Mouse (Mus musculus) neural tube, embryonic 10.5 days (tissue): Measurements from ENCODE around the gene Ssxb9.
"Not testable (repeated sequence)": the region's sequence is repeated elsewhere in the genome, so short reads cannot be mapped to it uniquely, and the experiment has no call there.

Source experiments
- DNase-seq: peaks from one replicate; pipeline ENCODE4 v3.0.0-alpha.2; 2017; ENCODE audit warnings: low spot score; ENCODE audit errors: extremely low spot score

Gene Ssxb9

DNA sequence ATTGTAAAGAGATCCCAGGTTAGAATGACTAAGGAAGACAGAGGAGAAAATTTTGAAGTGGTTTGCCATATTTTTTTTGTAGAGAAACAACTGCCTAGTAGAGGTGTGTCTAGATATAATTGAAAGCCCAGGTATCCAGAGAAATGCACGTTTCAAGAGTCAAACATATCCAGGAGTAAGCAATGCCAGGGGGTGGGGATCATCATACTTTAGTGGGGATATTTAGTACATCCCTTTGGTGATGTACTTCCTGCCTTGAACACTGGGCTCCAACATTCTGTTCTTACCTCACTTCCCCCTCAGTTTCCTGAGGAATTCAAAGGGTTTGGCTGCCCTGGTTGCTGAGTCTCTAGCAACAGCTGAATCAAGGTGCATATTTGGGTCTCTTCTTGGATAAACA lies at the start of gene Ssxb9:
TSS of gene Ssxb9 (plus strand) at position 301 of the 400 bp plus-strand sequence.
- not testable (repeated sequence) for DNase-seq

DNA sequence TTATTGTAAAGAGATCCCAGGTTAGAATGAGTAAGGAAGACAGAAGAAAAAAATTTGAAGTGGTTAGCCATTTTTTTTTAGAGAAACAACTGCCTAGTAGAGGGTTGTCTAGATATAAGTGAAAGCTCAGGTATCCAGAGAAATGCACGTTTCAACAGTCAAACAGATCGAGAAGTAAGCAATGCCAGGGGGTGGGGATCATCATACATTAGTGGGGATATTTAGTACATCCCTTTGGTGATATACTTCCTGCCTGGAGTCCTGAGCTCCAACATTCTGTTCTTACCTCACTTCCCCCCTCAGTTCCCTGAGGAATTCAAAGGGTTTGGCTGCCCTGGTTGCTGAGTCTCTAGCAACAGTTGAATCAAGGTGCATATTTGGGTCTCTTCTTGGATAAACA lies 39.7 kb upstream of the Ssxb9 start, which contains the start of gene Ssxb10:
TSS of gene Ssxb10 (plus strand) at position 301 of the 400 bp plus-strand sequence.
- no peak for DNase-seq

DNA sequence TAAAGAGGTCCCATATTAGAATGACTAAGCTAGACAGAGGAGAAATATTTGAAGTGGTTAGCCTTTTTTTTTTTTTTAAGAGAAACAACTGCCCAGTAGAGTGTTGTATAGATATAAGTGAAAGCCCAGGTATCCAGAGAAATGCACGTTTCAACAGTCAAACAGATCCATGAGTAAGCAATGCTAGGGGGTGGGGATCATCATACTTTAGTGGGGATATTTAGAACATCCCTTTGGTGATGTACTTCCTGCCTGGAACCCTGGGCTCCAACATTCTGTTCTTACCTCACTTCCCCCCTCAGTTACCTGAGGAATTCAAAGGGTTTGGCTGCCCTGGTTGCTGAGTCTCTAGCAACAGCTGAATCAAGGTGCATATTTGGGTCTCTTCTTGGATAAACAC lies 46.2 kb downstream of the Ssxb9 start, which contains the start of gene Ssxb1:
TSS of gene Ssxb1 (plus strand) at position 301 of the 400 bp plus-strand sequence.
- DNase-seq, result not testable (repeated sequence)
